In the genomic region with DNA sequence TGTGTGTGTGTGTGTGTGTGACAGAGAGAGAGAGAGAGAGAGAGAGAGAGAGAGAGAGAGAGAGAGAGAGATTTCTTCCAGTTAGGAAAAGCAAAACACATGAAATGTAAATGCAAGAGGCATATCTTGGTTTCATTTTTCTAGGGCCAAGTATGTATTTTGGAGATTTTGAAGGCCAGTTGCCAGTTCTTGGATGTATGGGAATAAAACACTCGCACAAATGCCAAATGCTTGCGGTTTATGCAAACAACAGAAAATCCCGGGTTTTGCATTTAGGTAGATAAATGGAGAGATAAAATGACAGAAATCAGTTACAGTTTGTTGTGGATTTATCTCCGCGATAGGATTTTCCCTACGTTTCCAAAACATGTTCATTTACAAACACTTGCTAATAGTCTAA, we compare ENCODE assay signal across 10 mouse cellular contexts.
A peak's percentile ranks its signal among the peaks of the same experiment; 100 is the strongest.
DNase-seq lines count a peak whose midpoint lies in the region; ATAC-seq and TF ChIP-seq lines count a peak whose summit lies in the region.
"Had no signal": no experiment of that assay in that cellular context is flagged by ENCODE, and none has a peak within 500 bp of the region (broad histone marks: within the 10 kb centered on the region; RNA-seq: fewer than 3 reads in every experiment).

No protein-coding gene starts in this region.

- H3K4me3 ChIP-seq in heart, embryonic 11.5 days (ENCODE audit: low read depth, low read length), result no peak overlapping the region
- H3K4me3 ChIP-seq in midbrain, embryonic 10.5 days, result peak overlapping the region; percentile 58
- no peak overlapping the region for H3K4me3 ChIP-seq in midbrain, postnatal 0 days (ENCODE audit: low read depth, low read length)
- H3K4me3 ChIP-seq in hindbrain, embryonic 15.5 days, result peak overlapping the region; percentile 37; the same call in 1 of the 2 replicates
- peak overlapping the region; percentile 37; the same call in 1 of the 2 replicates for H3K4me3 ChIP-seq in neural tube, embryonic 15.5 days (replicated peaks)

- no peak for TF ChIP-seq CTCF in midbrain, postnatal 0 days (IDR thresholded peaks at IDR 0.05)

- H3K4me2 ChIP-seq in heart, embryonic 11.5 days, result peak overlapping the region; percentile 87; the same call in 1 of the 2 replicates
- H3K4me2 ChIP-seq in midbrain, postnatal 0 days (ENCODE audit: low read depth, low read length, poor library complexity, severe bottlenecking), result no peak overlapping the region
- peak overlapping the region; percentile 78 for H3K4me2 ChIP-seq in hindbrain, embryonic 15.5 days
- H3K4me2 ChIP-seq in neural tube, embryonic 15.5 days, result peak overlapping the region; percentile 70; the same call in 1 of the 2 replicates

- H3K4me1 ChIP-seq in heart, embryonic 11.5 days (ENCODE audit: control insufficient read depth, insufficient read depth, low read length), result peaks cover 4% of the 10 kb centered on the region; the same call in 1 of the 2 replicates
- peaks cover 61% of the 10 kb centered on the region for H3K4me1 ChIP-seq in midbrain, embryonic 10.5 days
- H3K4me1 ChIP-seq in midbrain, postnatal 0 days (ENCODE audit: insufficient read depth, low read length), result 0 out of 2 replicates have a peak, but pooled peaks cover 5% of the 10 kb centered on the region
- H3K4me1 ChIP-seq in hindbrain, embryonic 15.5 days (replicated peaks), result peaks cover 17% of the 10 kb centered on the region
- H3K4me1 ChIP-seq in neural tube, embryonic 15.5 days, result peaks cover 14% of the 10 kb centered on the region

- no peaks in the 10 kb centered on the region for H3K36me3 ChIP-seq in heart, embryonic 11.5 days (ENCODE audit: control insufficient read depth, insufficient read depth, low read length)
- no peaks in the 10 kb centered on the region for H3K36me3 ChIP-seq in midbrain, embryonic 10.5 days
- H3K36me3 ChIP-seq in midbrain, postnatal 0 days (ENCODE audit: insufficient read depth, low read length), result no peaks in the 10 kb centered on the region
- no peaks in the 10 kb centered on the region for H3K36me3 ChIP-seq in hindbrain, embryonic 15.5 days
- H3K36me3 ChIP-seq in neural tube, embryonic 15.5 days, result no peaks in the 10 kb centered on the region

- no peak for DNase-seq in heart, adult 11 months
- DNase-seq in midbrain, embryonic 10.5 days (ENCODE audit: low spot score), result no peak
- DNase-seq in midbrain, postnatal 0 days (ENCODE audit: low spot score), result no peak
- no peak for DNase-seq in c-Kit-positive CD71-positive TER-119-positive erythroid progenitor cells, embryonic 14.5 days (ENCODE audit: low spot score)
- no peak for DNase-seq in right cerebral cortex, adult 2 months (ENCODE audit: low spot score in 2 of 2)
- DNase-seq: cerebellum, adult 9-10 months; layer of hippocampus, postnatal 36 days had no signal

- H3K27ac ChIP-seq in heart, embryonic 11.5 days (ENCODE audit: low read depth, low read length), result no peak overlapping the region
- H3K27ac ChIP-seq in midbrain, embryonic 10.5 days (replicated peaks), result no peak overlapping the region
- no peak overlapping the region for H3K27ac ChIP-seq in midbrain, postnatal 0 days (ENCODE audit: low read depth, low read length)
- no peak overlapping the region for H3K27ac ChIP-seq in hindbrain, embryonic 15.5 days (replicated peaks)
- H3K27ac ChIP-seq in neural tube, embryonic 15.5 days (replicated peaks), result no peak overlapping the region

- H3K27me3 ChIP-seq in heart, embryonic 11.5 days (ENCODE audit: control insufficient read depth, insufficient read depth, low read length), result peaks cover 52% of the 10 kb centered on the region
- H3K27me3 ChIP-seq in midbrain, embryonic 10.5 days (ENCODE audit: low read depth, poor library complexity, severe bottlenecking), result peaks cover 99% of the 10 kb centered on the region
- peaks cover 55% of the 10 kb centered on the region for H3K27me3 ChIP-seq in midbrain, postnatal 0 days (ENCODE audit: insufficient read depth, low read length)
- peaks cover 48% of the 10 kb centered on the region for H3K27me3 ChIP-seq in hindbrain, embryonic 15.5 days
- H3K27me3 ChIP-seq in neural tube, embryonic 15.5 days (replicated peaks), result peaks cover 55% of the 10 kb centered on the region

- ATAC-seq in heart, embryonic 11.5 days (replicated peaks; ENCODE audit: insufficient number of reproducible peaks, low FRiP score, low TSS enrichment), result no peak
- no peak for ATAC-seq in midbrain, postnatal 0 days (ENCODE audit: low FRiP score)
- no peak for ATAC-seq in hindbrain, embryonic 15.5 days (ENCODE audit: low FRiP score, low read depth)
- no peak for ATAC-seq in neural tube, embryonic 15.5 days (ENCODE audit: low FRiP score)

- H3K9ac ChIP-seq in heart, embryonic 11.5 days (ENCODE audit: low read depth, low read length), result no peak overlapping the region
- H3K9ac ChIP-seq in midbrain, postnatal 0 days (replicated peaks; ENCODE audit: low read length, poor library complexity, severe bottlenecking), result no peak overlapping the region
- H3K9ac ChIP-seq in hindbrain, embryonic 15.5 days, result no peak overlapping the region
- no peak overlapping the region for H3K9ac ChIP-seq in neural tube, embryonic 15.5 days (replicated peaks)

- no peaks in the 10 kb centered on the region for H3K9me3 ChIP-seq in heart, embryonic 11.5 days (replicated peaks; ENCODE audit: control insufficient read depth, low read length)
- no peaks in the 10 kb centered on the region for H3K9me3 ChIP-seq in midbrain, embryonic 10.5 days (replicated peaks)
- H3K9me3 ChIP-seq in midbrain, postnatal 0 days (ENCODE audit: low read length), result no peaks in the 10 kb centered on the region
- H3K9me3 ChIP-seq in hindbrain, embryonic 15.5 days, result no peaks in the 10 kb centered on the region
- no peaks in the 10 kb centered on the region for H3K9me3 ChIP-seq in neural tube, embryonic 15.5 days (replicated peaks)

- 4% methylated on average over 6 of the region's 6 CpGs for WGBS in heart, embryonic 11.5 days (ENCODE audit: insufficient replicate concordance)
- 2% methylated on average over 6 of the region's 6 CpGs for WGBS in midbrain, embryonic 10.5 days
- 8% methylated on average over 6 of the region's 6 CpGs for WGBS in midbrain, postnatal 0 days
- 5% methylated on average over 6 of the region's 6 CpGs for WGBS in hindbrain, embryonic 15.5 days
- 5% methylated on average over 6 of the region's 6 CpGs for WGBS in neural tube, embryonic 15.5 days

Comparison
In these comparisons a context has a peak if more than half of its experiments do, and no peak if none do; other contexts are left out.
1. H3K4me3 ChIP-seq: peak in midbrain, embryonic 10.5 days (single experiment), hindbrain, embryonic 15.5 days (single experiment) and neural tube, embryonic 15.5 days (single experiment); none in heart, embryonic 11.5 days (single experiment) and midbrain, postnatal 0 days (single experiment).